Mouse (Mus musculus) liver, embryonic 14.5 days (tissue): ENCODE data around the gene Olfr699. TPM values are rescaled to one million over a fixed set of nuclear protein-coding genes. Genes with fewer than 3 reads are reported as not detected.
A peak's percentile ranks its signal among the peaks of the same experiment; 100 is the strongest.

Experiments used
- ATAC-seq: fragments of 200-750 bp; cut with Nextera tagmentation; 2 replicates; pipeline ENCODE4 v1.8.0; 2017; ENCODE audit warnings: moderate number of reproducible peaks, mild to moderate bottlenecking, moderate library complexity; ENCODE audit not compliant: insufficient read depth
- DNase-seq, 3 experiments: peaks; one replicate each; pipeline ENCODE4 v3.0.0-alpha.2; 2012 to 2013; ENCODE audit warnings: low read depth in 3 of 3, low spot score in 3 of 3
- H3K27ac ChIP-seq: fragments of 300-500 bp; sonication (generic); 2 replicates; pipeline ENCODE4 v1.5.1; 2014; ENCODE audit warnings: moderate library complexity, mild to moderate bottlenecking, control low read depth, inconsistent platforms
- H3K27me3 ChIP-seq: fragments of 300-500 bp; sonication (generic); 2 replicates; pipeline ENCODE4 v1.6.1; 2014; ENCODE audit warnings: mild to moderate bottlenecking, low read length, moderate library complexity; ENCODE audit not compliant: control insufficient read depth, insufficient read depth
- H3K36me3 ChIP-seq: fragments of 300-500 bp; sonication (generic); replicated peaks from 2 replicates; pipeline ENCODE4 v1.6.1; 2014; ENCODE audit warnings: low read depth; ENCODE audit not compliant: control insufficient read depth, insufficient read depth
- H3K4me1 ChIP-seq, 2 experiments: fragments of 200-500 bp in 1 of 2; fragments of 300-500 bp in 1 of 2; sonication (generic) in 1 of 2; replicated peaks; 2 replicates each; pipeline ENCODE4 v1.6.1; 2012 to 2014; ENCODE audit warnings: antibody characterized with exemption in 1 of 2, inconsistent platforms in 1 of 2, low read length in 1 of 2; ENCODE audit not compliant: control insufficient read depth in 2 of 2, insufficient read depth in 2 of 2
- H3K4me2 ChIP-seq: fragments of 300-500 bp; sonication (generic); 2 replicates; pipeline ENCODE4 v1.6.1; 2014; ENCODE audit warnings: low read depth, mild to moderate bottlenecking, control low read depth, moderate library complexity
- H3K4me3 ChIP-seq, 2 experiments: fragments of 200-500 bp in 1 of 2; fragments of 300-500 bp in 1 of 2; sonication (generic) in 1 of 2; 2 replicates each; pipeline ENCODE4 v1.5.1; 2012 to 2014; ENCODE audit warnings: low read depth in 2 of 2, low read length in 2 of 2, mild to moderate bottlenecking in 2 of 2, control low read depth in 1 of 2, inconsistent platforms in 1 of 2, moderate library complexity in 1 of 2; ENCODE audit not compliant: insufficient read depth in 1 of 2
- H3K9ac ChIP-seq: fragments of 300-500 bp; sonication (generic); replicated peaks from 2 replicates; pipeline ENCODE4 v1.6.1; 2014; ENCODE audit warnings: mild to moderate bottlenecking, control low read depth, moderate library complexity
- H3K9me3 ChIP-seq: fragments of 300-500 bp; sonication (generic); 2 replicates; pipeline ENCODE4 v1.6.1; 2016; ENCODE audit warnings: low read length, mixed read lengths; ENCODE audit not compliant: control insufficient read depth
- CTCF ChIP-seq: IDR thresholded peaks from 2 replicates; pipeline ENCODE4 v1.5.1; 2016; ENCODE audit warnings: antibody characterized with exemption, low read depth, control low read depth
- EP300 ChIP-seq: IDR thresholded peaks from 2 replicates; pipeline ENCODE4 v1.6.1; 2016; ENCODE audit warnings: antibody characterized with exemption, low read depth
- WGBS: fragments of 180-500 bp; shearing (Covaris S2); extraction: QIAGEN DNeasy Blood & Tissue Kit; methylation state at CpG from one replicate; pipeline ENCODE4 v1.1.7; 2014; ENCODE audit not compliant: insufficient replicate concordance; 5-methylcytosine and 5-hydroxymethylcytosine counted together
- polyA plus RNA-seq, 2 experiments: library from polyadenylated mRNA; depleted of rRNA in 1 of 2; stranded (reverse) in 1 of 2; unstranded in 1 of 2; fragments of >200 nt; fragmentation: Nextera tagmentation in 1 of 2; extraction: Ambion mirVana in 1 of 2; gene quantifications; 2 replicates each; pipeline versions ENCODE4 v1.2.1 to v1.2.3; 2012 to 2014

Olfr699 gene
- polyA plus RNA-seq (2012; rRNA removed): not detected in 2 replicates
- polyA plus RNA-seq (2014; fragmentation: Nextera tagmentation; extraction: Ambion mirVana): not detected in 2 replicates

DNA sequence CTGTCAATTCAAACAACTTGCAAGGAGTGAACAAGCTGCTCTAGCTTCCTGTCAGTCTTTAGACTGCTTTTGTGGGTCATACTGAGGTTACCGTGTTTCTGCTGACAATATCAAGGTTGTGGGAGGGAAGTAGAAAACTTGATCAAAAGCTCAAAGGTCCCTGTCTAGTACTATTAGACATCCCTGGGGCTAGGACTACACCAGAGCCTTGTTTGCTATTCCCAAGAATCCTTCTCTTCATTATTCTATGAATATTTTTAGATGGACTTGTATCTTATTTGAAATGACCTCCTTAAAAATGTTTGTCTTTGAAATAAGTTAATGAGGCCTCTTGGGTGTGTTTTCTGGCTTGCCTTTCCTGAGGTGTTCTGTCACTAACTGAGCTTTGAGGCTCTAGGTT lies at the start of gene Olfr699:
TSS of gene Olfr699 (minus strand) at position 101 of the 400 bp plus-strand sequence.
- no peak for TF ChIP-seq EP300
- Histone ChIP-seq H3K4me2 (no peak within 1 kb of the TSS), H3K27me3 (no peaks in the 10 kb centered on the region), H3K4me3 (no peak within 1 kb of the TSS), H3K36me3 (no peaks in the 10 kb centered on the region), H3K9ac (no peak within 1 kb of the TSS), H3K4me1 (no peaks in the 10 kb centered on the region), H3K27ac (no peak within 1 kb of the TSS), H3K9me3 (no peaks in the 10 kb centered on the region)
- WGBS: 55% methylated on average over 1 of the region's 1 CpGs
- DNase-seq (no peak), ATAC-seq (no peak)

DNA sequence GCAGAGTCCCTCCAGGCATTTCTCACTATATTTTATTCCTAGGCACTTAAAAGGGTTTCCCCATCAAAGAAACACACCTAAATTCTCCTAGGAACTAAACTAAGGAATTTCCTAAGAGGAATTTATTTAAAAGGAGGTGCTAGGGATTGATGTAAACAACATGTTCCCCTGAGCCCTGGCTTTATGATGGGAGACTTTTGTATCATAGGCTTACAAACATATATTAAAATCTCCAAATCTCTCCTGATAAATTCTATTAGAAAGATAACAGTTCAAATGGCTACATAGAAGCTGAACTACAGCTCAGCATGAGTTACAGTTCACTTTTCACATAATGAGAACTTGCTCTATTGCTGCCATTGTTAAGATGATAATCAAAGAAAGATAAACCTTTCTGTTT lies 40.8 kb upstream of the Olfr699 start, which contains the start of gene Olfr702:
TSS of gene Olfr702 (minus strand) at position 101 of the 400 bp plus-strand sequence.
- no peak within 1 kb of the TSS for H3K27ac ChIP-seq
- no peaks in the 10 kb centered on the region for H3K4me1 ChIP-seq
- no peak within 1 kb of the TSS for H3K4me3 ChIP-seq
- H3K9ac ChIP-seq: no peak within 1 kb of the TSS
- DNase-seq (no peak), ATAC-seq (no peak)
- H3K9me3 ChIP-seq: no peaks in the 10 kb centered on the region
- H3K4me2 ChIP-seq: no peak within 1 kb of the TSS
- H3K36me3 ChIP-seq: no peaks in the 10 kb centered on the region
- TF ChIP-seq EP300 (no peak), CTCF (no peak)
- H3K27me3 ChIP-seq: no peaks in the 10 kb centered on the region

DNA sequence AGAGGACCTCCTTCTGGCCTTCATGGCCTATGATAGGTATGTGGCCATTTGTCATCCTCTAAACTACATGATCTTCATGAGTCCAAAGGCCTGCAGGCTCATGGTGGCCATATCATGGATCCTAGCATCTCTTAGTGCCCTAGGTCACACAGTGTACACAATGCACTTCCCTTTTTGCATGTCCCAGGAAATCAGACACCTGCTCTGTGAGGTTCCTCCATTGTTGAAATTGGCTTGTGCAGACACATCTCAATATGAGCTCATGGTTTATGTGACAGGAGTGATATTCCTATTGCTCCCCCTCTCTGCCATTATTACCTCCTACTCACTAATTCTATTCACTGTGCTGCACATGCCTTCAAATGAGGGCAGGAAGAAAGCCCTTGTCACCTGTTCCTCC lies 25.4 kb upstream of the Olfr699 start:
- Histone ChIP-seq H3K4me2 (no peak overlapping the region), H3K4me1 (no peaks in the 10 kb centered on the region), H3K36me3 (no peaks in the 10 kb centered on the region), H3K9me3 (no peaks in the 10 kb centered on the region), H3K27ac (no peak overlapping the region), H3K9ac (no peak overlapping the region), H3K4me3 (no peak overlapping the region), H3K27me3 (no peaks in the 10 kb centered on the region)
- no peak for DNase-seq
- TF ChIP-seq CTCF (no peak), EP300 (no peak)
- no peak for ATAC-seq

DNA sequence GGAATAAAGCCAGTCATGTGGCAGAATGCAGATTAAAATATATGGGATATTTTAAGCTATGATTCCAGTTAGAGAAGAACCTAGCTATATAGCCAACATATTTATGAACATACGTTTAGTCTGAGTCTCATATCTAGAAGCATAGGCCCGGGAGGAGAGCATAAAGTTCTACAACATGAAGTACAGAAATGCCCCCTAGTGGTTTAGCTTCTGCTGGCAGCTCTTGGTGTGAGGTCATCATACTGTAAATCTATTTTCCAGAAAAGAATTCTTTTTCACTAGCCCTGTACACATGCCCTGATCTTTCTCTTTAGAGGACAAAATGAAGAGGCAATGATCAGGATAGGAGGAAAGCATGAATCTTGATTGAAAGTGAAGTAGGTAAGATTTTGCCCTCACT lies 22.8 kb upstream of the Olfr699 start:
- Histone ChIP-seq H3K36me3 (no peaks in the 10 kb centered on the region), H3K9me3 (no peaks in the 10 kb centered on the region), H3K27me3 (no peaks in the 10 kb centered on the region), H3K4me3 (no peak overlapping the region), H3K4me2 (no peak overlapping the region), H3K4me1 (no peaks in the 10 kb centered on the region), H3K27ac (no peak overlapping the region), H3K9ac (no peak overlapping the region)
- ATAC-seq (no peak), DNase-seq (peak; percentile 0 to 7 (median 7))
- TF ChIP-seq CTCF (peak; percentile 25; the same call in 1 of the 2 replicates), EP300 (no peak)
- WGBS: 15% methylated on average over 2 of the region's 2 CpGs

DNA sequence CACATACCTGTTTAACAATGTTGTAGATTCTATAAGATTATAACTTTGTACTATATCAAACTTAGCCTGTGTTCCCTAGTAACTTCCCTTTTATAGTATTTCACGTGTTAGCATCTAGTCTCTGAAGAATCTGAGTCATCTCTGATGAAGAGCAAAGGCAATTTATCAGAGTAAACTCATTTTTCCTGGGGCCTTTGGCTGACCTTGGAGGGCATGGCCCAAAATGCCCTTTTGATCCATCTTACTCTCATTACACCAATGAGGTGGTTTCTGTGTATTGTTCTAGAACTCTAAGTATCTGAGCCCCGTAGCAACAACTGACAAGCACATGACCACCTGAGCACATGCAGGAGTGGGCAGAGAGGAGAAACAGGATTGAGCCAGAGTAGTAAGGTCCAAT lies 20.8 kb upstream of the Olfr699 start, which contains the start of gene Olfr701:
TSS of gene Olfr701 (plus strand) at position 301 of the 400 bp plus-strand sequence.
- no peaks in the 10 kb centered on the region for H3K4me1 ChIP-seq
- H3K27me3 ChIP-seq: no peaks in the 10 kb centered on the region
- H3K4me2 ChIP-seq: no peak within 1 kb of the TSS
- no peak for ATAC-seq
- H3K9me3 ChIP-seq: no peaks in the 10 kb centered on the region
- TF ChIP-seq CTCF: no peak
- TF ChIP-seq EP300: no peak
- no peak within 1 kb of the TSS for H3K4me3 ChIP-seq
- no peak within 1 kb of the TSS for H3K9ac ChIP-seq
- 44% methylated on average over 2 of the region's 2 CpGs for WGBS
- no peaks in the 10 kb centered on the region for H3K36me3 ChIP-seq
- H3K27ac ChIP-seq: no peak within 1 kb of the TSS
- DNase-seq: no peak
